Mouse (Mus musculus): ENCODE results near the gene Mcrip2.

DNA sequence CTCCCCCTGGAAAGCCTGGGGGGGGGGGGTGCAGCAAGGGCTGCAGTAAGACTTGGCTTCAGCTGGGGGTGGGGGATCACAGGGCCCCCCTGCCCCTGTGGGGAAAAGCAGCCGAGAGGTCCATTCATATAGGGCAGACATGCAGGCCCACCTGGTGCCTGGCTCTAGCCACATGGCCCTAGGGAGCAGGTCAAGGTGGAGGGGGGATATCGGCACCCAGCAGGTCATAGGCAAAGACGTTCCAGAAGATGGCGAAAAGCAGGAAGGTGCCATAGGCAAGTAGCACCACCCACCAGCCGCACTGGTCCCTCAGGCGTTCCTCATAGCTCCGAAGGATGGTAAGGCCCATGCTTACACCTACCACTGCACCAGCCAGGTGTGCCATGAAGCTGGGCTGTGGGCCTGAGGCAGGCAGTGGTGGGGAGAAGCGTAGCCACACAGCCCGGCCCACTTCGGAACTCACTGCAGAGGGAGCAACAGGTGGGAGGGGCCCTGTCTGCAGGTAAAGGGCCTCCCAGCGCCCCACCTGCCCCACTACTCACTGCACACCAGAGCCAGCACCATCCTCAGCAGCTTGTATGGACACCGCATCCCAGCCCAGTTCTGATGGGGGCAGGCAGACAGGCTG, 33.9 kb downstream of the Mcrip2 start:
- TF ChIP-seq EP300 (IDR thresholded peaks at IDR 0.05; ENCODE audit: low read depth) (no peak), CTCF (IDR thresholded peaks at IDR 0.05; ENCODE audit: low read depth) (no peak)

Measured in liver, embryonic 14.5 days (tissue).